Mouse (Mus musculus) lung, postnatal 0 days (tissue): ENCODE data around the gene Resp18. TPM values are rescaled to one million over a fixed set of nuclear protein-coding genes. Genes with fewer than 3 reads are reported as not detected.

Source experiments
- ATAC-seq: fragments of 200-750 bp; cut with Nextera tagmentation; 2 replicates; pipeline ENCODE4 v1.8.0; 2017; ENCODE audit warnings: moderate library complexity
- DNase-seq: peaks from one replicate; pipeline ENCODE4 v3.0.0-alpha.2; 2016; ENCODE audit warnings: low spot score
- H3K27ac ChIP-seq: fragments of 300-500 bp; sonication (generic); 2 replicates; pipeline ENCODE4 v1.5.1; 2014; ENCODE audit warnings: antibody characterized with exemption, mild to moderate bottlenecking, low read length, mixed read lengths
- H3K27me3 ChIP-seq: fragments of 300-500 bp; sonication (generic); replicated peaks from 2 replicates; pipeline ENCODE4 v1.6.1; 2014; ENCODE audit warnings: low read length, mixed read lengths; ENCODE audit not compliant: insufficient read depth
- H3K36me3 ChIP-seq: fragments of 300-500 bp; sonication (generic); 2 replicates; pipeline ENCODE4 v1.6.1; 2014; ENCODE audit warnings: low read length, mixed read lengths; ENCODE audit not compliant: insufficient read depth
- H3K4me1 ChIP-seq: fragments of 300-500 bp; sonication (generic); 2 replicates; pipeline ENCODE4 v1.6.1; 2014; ENCODE audit warnings: antibody characterized with exemption, low read depth, low read length, mixed read lengths; ENCODE audit not compliant: insufficient read depth
- H3K4me2 ChIP-seq: fragments of 300-500 bp; sonication (generic); replicated peaks from 2 replicates; pipeline ENCODE4 v1.6.1; 2014; ENCODE audit warnings: low read depth, mild to moderate bottlenecking, low read length, moderate library complexity, mixed read lengths
- H3K4me3 ChIP-seq: fragments of 300-500 bp; sonication (generic); 2 replicates; pipeline ENCODE4 v1.5.1; 2014; ENCODE audit warnings: low read depth, low read length
- H3K9ac ChIP-seq: fragments of 300-500 bp; sonication (generic); replicated peaks from 2 replicates; pipeline ENCODE4 v1.6.1; 2014; ENCODE audit warnings: low read depth, mild to moderate bottlenecking
- H3K9me3 ChIP-seq: fragments of 300-500 bp; sonication (generic); 2 replicates; pipeline ENCODE4 v1.6.1; 2016; ENCODE audit warnings: low read length, mixed read lengths
- CTCF ChIP-seq: IDR thresholded peaks from 2 replicates; pipeline ENCODE4 v1.5.1; 2016; ENCODE audit warnings: antibody characterized with exemption, mild to moderate bottlenecking
- EP300 ChIP-seq: IDR thresholded peaks from 2 replicates; pipeline ENCODE4 v1.6.1; 2016; ENCODE audit warnings: antibody characterized with exemption, mild to moderate bottlenecking, control low read depth
- WGBS: fragments of 180-500 bp; shearing (Covaris S2); extraction: QIAGEN DNeasy Blood & Tissue Kit; methylation state at CpG from one replicate; pipeline ENCODE4 v1.1.7; 2014; 5-methylcytosine and 5-hydroxymethylcytosine counted together
- polyA plus RNA-seq: library from polyadenylated mRNA; unstranded; fragments of >200 nt; fragmentation: Nextera tagmentation; extraction: Ambion mirVana; gene quantifications from 2 replicates; pipeline ENCODE4 v1.2.1, GENCODE M21; 2015

Resp18 gene
- polyA plus RNA-seq, 1 experiment from 2014 or later, result 1.8 TPM

DNA sequence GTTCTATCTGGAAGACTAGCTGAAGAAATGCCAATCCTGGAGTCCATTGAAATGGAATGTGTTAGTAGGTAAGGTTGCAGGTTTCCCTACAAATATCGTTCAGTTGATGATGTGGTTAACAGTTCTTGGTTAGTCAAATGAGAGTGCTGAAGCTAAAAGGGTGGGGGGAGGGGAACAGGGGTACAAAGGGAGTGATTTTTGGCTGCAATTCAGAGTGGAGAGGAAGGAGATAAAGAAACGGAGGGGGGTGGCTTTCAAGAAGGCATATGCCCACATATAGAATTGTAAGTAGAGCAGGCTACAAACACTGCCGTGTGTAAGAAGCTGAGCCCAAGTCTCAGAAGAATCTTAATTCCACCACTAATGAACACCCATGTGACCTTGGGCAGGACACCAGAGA is 52.7 kb downstream of the Resp18 start:
- WGBS, result 38% methylated on average over 3 of the region's 3 CpGs
- H3K4me2 ChIP-seq, result no peak overlapping the region

DNA sequence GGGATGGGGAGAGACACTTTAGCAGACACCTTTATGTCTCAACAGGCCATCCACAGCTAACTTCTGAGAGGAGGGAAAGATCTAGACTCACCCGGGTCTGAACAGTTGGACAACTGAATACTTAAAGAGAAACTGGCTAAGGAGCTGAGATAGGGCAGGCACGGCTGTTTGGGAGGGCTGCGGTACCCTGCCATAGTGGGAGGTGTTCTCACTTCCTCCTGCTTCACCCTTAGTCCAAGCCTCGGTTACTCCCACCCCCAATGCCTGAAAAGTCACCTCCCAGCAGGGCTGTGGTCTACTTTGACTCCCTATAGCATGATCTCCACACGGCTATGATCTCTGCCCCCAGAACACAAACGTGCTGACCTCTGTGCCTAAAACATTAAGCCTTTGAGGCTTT is 54.7 kb downstream of the Resp18 start:
- Histone ChIP-seq H3K36me3 (no peaks in the 10 kb centered on the region), H3K9me3 (no peaks in the 10 kb centered on the region), H3K27ac (no peak overlapping the region), H3K9ac (no peak overlapping the region), H3K4me1 (peaks cover 3% of the 10 kb centered on the region), H3K4me3 (no peak overlapping the region), H3K4me2 (no peak overlapping the region), H3K27me3 (peaks cover 1% of the 10 kb centered on the region)
- DNase-seq (no peak), ATAC-seq (no peak)
- TF ChIP-seq EP300 (no peak), CTCF (no peak)
- WGBS, result 55% methylated on average over 6 of the region's 6 CpGs

More for the DNA sequence above, 52.7 kb downstream of the Resp18 start:
- no peak for TF ChIP-seq EP300
- no peak for TF ChIP-seq CTCF
- Histone ChIP-seq H3K9ac (no peak overlapping the region), H3K9me3 (no peaks in the 10 kb centered on the region), H3K27me3 (no peaks in the 10 kb centered on the region; the same call in 1 of the 2 replicates), H3K4me1 (no peaks in the 10 kb centered on the region), H3K27ac (no peak overlapping the region), H3K36me3 (no peaks in the 10 kb centered on the region), H3K4me3 (no peak overlapping the region)
- no peak for ATAC-seq
- DNase-seq, result no peak

DNA sequence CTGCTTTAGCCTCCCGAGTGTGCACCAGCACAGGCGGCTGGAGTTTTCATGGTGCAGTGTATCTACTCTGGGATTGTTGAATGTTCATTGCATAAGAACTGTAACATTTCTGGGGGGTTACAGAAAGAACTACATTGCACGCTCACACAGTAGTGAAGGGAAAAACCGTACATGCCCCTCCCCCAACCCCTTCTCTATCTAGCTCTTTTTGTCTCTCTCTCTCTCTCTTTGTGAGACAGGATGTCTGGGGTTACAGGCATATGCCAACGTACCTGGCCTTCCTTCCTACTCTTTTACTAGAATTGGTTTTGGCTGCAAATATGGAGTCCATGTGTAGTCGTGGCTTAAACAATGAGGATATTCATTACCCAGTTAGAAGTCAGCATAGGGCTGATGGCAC is 55.3 kb downstream of the Resp18 start:
- H3K27me3 ChIP-seq, result peaks cover 3% of the 10 kb centered on the region

More for the DNA sequence above, 55.3 kb downstream of the Resp18 start:
- H3K4me1 ChIP-seq, result peaks cover 6% of the 10 kb centered on the region
- 70% methylated on average over 6 of the region's 6 CpGs for WGBS
- ATAC-seq (no peak), DNase-seq (no peak)
- no peaks in the 10 kb centered on the region for H3K36me3 ChIP-seq
- no peaks in the 10 kb centered on the region for H3K9me3 ChIP-seq
- H3K27ac ChIP-seq, result no peak overlapping the region
- TF ChIP-seq EP300 (no peak), CTCF (no peak)
- no peak overlapping the region for H3K9ac ChIP-seq
- no peak overlapping the region for H3K4me2 ChIP-seq
- no peak overlapping the region for H3K4me3 ChIP-seq

Other genes with a start within 250 kb of the Resp18 start
- 5.8 and 6.6 TPM in 2 replicates for gene Nhej1, start 153.2 kb downstream of the Resp18 start, polyA plus RNA-seq
- 1.4 and 1.5 TPM in 2 replicates for gene Slc23a3, start 144.5 kb downstream of the Resp18 start, polyA plus RNA-seq
- gene Cnppd1, start 135.7 kb downstream of the Resp18 start, polyA plus RNA-seq, result 63.3 and 67.8 TPM in 2 replicates
- 40.5 and 45.0 TPM in 2 replicates for gene Retreg2, start 135.6 kb downstream of the Resp18 start, polyA plus RNA-seq
- 50.5 and 56.1 TPM in 2 replicates for gene Zfand2b, start 109.8 kb downstream of the Resp18 start, polyA plus RNA-seq
- gene Abcb6, start 98.0 kb downstream of the Resp18 start, polyA plus RNA-seq, result 9.4 and 11.7 TPM in 2 replicates
- gene Ankzf1, start 86.3 kb downstream of the Resp18 start, polyA plus RNA-seq, result 15.9 and 17.2 TPM in 2 replicates
- gene Atg9a, start 86.2 kb downstream of the Resp18 start, polyA plus RNA-seq, result 23.7 and 28.3 TPM in 2 replicates
- gene Glb1l, start 67.6 kb downstream of the Resp18 start, polyA plus RNA-seq, result 8.6 and 10.1 TPM in 2 replicates
- gene Stk16, start 67.6 kb downstream of the Resp18 start, polyA plus RNA-seq, result 75.8 and 77.0 TPM in 2 replicates
- 46.6 and 50.5 TPM in 2 replicates for gene Tuba4a, start 58.5 kb downstream of the Resp18 start, polyA plus RNA-seq
- gene A630095N17Rik, start 46.3 kb downstream of the Resp18 start, polyA plus RNA-seq, result not detected in 2 replicates
- gene Dnajb2, start 42.0 kb downstream of the Resp18 start, polyA plus RNA-seq, result 40.1 and 45.6 TPM in 2 replicates
- 0.90 and 0.92 TPM in 2 replicates for gene Ptprn, start 13.9 kb downstream of the Resp18 start, polyA plus RNA-seq
- gene Dnpep, start 39.6 kb upstream of the Resp18 start, polyA plus RNA-seq, result 109 TPM in 2 replicates
- gene Des, start 81.9 kb upstream of the Resp18 start, polyA plus RNA-seq, result 59.4 and 67.3 TPM in 2 replicates
- 15.4 and 16.4 TPM in 2 replicates for gene Speg, start 96.9 kb upstream of the Resp18 start, polyA plus RNA-seq
- 58.4 and 58.9 TPM in 2 replicates for gene Gmppa, start 157.5 kb upstream of the Resp18 start, polyA plus RNA-seq
- not detected in 2 replicates for gene Asic4, start 172.0 kb upstream of the Resp18 start, polyA plus RNA-seq
- gene Chpf, start 200.9 kb upstream of the Resp18 start, polyA plus RNA-seq, result 31.2 and 31.6 TPM in 2 replicates
- 1.1 and 1.3 TPM in 2 replicates for gene Tmem198, start 201.1 kb upstream of the Resp18 start, polyA plus RNA-seq
- 25.8 and 33.9 TPM in 2 replicates for gene Obsl1, start 228.0 kb upstream of the Resp18 start, polyA plus RNA-seq
- gene Inha, start 228.7 kb upstream of the Resp18 start, polyA plus RNA-seq, result 3.7 and 3.8 TPM in 2 replicates
- gene Stk11ip, start 243.1 kb upstream of the Resp18 start, polyA plus RNA-seq, result 12.7 and 13.2 TPM in 2 replicates